Mouse (Mus musculus) stomach, postnatal 0 days (tissue): ENCODE data around the gene 4933400A11Rik.
A peak's percentile ranks its signal among the peaks of the same experiment; 100 is the strongest.

Experiments
- CTCF ChIP-seq: IDR thresholded peaks from 2 replicates; pipeline ENCODE4 v1.5.1; 2016; ENCODE audit warnings: antibody characterized with exemption, low read depth, mild to moderate bottlenecking, moderate library complexity
- EP300 ChIP-seq: optimal IDR thresholded peaks from 2 replicates; pipeline ENCODE3; 2016; ENCODE audit warnings: antibody characterized with exemption

- TF ChIP-seq CTCF: peak; percentile 59
- no peak for TF ChIP-seq EP300
Measured at GRCm38 (mm10) chrX:169798987-169799680, 19.7 kb upstream of the 4933400A11Rik start.
